Mouse (Mus musculus) left cerebral cortex, postnatal 14 days (tissue): ENCODE data around the gene Adamtsl4. TPM values are rescaled to one million over a fixed set of nuclear protein-coding genes. Genes with fewer than 3 reads are reported as not detected.
"Not testable (repeated sequence)": the region's sequence is repeated elsewhere in the genome, so short reads cannot be mapped to it uniquely, and the experiment has no call there.

Source experiments
- DNase-seq, 2 experiments: peaks; one replicate each; pipeline ENCODE4 v3.0.0; 2021 to 2022; ENCODE audit warnings: low spot score in 2 of 2, mixed read lengths in 1 of 2
- intact Hi-C: fragments of 180-260 bp; cut with DNase I; formaldehyde crosslinking; loops from one replicate; pipeline ENCODE4 v1.15.1; 2025
- total RNA-seq, 2 experiments: library from RNA; stranded (reverse); gene quantifications; 2 replicates each; pipeline ENCODE4 v1.2.3; 2021

Adamtsl4 gene
- total RNA-seq, 2 experiments from 2014 or later = 2.0 TPM

DNA sequence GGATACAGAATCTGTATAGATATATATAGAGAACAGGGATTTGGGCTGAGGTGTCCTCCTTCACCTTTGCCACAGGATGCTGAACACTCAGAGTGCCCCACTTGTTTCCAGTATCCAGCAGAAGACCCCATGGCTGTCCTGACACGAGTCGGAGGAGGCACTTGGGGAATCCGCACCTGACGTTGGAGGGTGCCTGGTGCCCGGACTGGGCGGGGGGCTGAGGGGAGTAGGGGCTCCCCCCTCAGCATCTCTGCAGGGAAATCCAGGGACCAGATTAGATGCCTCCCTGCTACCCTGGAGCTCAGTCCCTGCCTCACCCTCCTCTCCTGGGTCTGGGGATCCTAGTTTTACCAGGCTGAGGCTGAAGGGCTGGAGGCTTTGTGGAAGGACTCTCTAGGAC lies 7.0 kb downstream of the Adamtsl4 start:
- DNase-seq = no peak
- intact Hi-C loops = no loop called here

DNA sequence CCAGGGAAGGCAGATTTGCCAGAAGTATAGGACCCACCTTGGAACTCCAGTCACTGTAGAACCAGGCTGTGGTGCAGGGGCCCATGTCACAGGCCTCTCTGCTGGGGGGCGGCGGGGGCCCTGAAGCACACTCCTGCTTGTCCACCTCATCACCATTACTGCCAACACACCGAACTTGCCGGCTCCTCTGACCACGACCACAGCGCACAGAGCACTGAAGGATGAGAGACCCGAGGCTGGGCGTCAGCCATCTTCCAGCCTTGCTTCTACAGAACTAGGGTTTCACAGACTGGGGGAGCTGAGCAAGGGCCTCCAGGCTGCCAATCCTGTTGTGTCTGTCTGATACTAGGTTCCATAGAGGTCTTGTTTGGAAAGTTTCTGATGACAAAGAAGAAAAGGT lies 8.2 kb downstream of the Adamtsl4 start:
- intact Hi-C loops = no loop called here
- no peak for DNase-seq

DNA sequence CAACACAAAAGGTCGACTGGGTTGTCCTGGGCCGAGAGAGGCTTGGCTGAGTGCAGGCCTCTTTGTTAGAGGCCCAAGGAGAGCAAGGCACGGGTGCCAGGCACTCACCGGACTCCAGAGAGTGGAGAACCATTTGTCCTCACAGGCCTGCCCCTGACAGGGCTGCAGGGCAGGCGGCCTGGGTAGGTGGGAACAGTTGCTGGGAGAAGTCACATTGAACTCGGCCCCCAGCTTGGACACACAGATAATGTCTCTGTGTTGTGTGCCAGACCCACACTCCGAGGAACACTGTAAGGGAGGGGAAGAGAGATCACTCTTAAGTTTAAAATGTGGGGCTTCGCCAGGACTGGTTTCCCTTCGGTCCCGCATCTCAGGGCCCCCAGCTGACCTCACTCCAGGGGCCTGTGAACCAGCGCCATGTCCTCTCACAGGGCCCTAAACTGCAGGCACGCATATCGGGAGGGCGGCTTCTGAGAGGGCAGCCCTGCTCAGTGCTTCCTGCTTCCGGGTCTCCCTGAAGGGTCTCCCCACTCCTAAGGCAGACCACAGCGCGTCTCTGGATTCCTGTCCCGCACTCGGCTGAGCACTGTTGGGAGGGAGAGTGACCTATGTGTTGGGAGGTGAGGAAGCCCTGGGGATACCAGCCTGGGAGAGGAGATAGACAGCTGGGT lies 10.2 kb downstream of the Adamtsl4 start:
- DNase-seq = no peak
- intact Hi-C loops = no loop called here

- peak; percentile 37 to 46 for DNase-seq
Observed at GRCm38 (mm10) chr3:95676745-95677419, 10.8 kb downstream of the Adamtsl4 start.

GRCm38 (mm10) chr3:95675301-95676092 lies 12.2 kb downstream of the Adamtsl4 start:
- intact Hi-C loops = no loop called here
- DNase-seq = peak; percentile 60 to 71

More at GRCm38 (mm10) chr3:95676745-95677419, 10.8 kb downstream of the Adamtsl4 start:
- intact Hi-C loops = no loop called here

DNA sequence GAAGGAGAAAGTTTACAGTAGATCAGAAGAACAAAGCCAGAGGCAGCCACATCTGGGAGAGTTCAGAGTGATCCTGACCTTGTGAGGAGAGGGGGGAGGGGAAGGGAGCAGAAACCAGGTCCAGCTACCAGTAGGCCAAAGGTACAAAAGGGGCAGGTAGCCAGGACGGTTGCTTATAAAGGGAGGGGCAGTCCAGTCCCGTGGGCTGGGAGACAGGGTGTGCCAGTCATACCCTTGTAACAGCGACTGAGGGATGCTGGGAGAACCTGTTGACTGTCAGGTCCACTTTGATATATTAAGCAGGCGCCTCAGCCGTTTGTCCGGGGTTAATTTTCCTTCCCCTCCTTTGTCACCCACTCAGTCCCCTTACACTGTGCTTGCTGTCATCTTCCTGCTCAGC lies 12.9 kb downstream of the Adamtsl4 start:
- intact Hi-C loops = no loop called here
- DNase-seq = no peak

DNA sequence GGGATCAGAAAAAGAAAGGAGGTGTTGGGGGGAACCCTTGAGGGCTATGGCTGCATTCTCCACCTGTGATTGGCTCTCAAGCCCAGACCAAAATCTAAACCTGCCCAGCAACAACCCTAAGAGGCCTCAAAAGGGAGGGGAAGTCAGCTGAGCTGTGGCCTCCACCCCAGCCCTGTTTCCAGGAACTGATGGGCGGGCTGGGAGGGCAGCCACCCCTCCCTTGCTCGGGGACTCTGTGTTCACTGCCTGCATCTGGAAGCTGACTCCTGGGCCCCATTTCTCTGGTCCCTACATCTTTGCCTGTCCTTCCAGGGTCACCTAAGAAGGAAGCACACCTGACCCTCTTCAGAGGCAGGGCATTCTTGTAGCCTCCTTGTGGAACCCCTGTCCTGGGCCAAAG lies 13.5 kb downstream of the Adamtsl4 start:
- peak in 1 of 2 experiments; percentile 39 for DNase-seq
- intact Hi-C loops = no loop called here

- DNase-seq = no peak
- intact Hi-C loops = no loop called here
Observed at GRCm38 (mm10) chr3:95673707-95674211, 14.0 kb downstream of the Adamtsl4 start.

DNA sequence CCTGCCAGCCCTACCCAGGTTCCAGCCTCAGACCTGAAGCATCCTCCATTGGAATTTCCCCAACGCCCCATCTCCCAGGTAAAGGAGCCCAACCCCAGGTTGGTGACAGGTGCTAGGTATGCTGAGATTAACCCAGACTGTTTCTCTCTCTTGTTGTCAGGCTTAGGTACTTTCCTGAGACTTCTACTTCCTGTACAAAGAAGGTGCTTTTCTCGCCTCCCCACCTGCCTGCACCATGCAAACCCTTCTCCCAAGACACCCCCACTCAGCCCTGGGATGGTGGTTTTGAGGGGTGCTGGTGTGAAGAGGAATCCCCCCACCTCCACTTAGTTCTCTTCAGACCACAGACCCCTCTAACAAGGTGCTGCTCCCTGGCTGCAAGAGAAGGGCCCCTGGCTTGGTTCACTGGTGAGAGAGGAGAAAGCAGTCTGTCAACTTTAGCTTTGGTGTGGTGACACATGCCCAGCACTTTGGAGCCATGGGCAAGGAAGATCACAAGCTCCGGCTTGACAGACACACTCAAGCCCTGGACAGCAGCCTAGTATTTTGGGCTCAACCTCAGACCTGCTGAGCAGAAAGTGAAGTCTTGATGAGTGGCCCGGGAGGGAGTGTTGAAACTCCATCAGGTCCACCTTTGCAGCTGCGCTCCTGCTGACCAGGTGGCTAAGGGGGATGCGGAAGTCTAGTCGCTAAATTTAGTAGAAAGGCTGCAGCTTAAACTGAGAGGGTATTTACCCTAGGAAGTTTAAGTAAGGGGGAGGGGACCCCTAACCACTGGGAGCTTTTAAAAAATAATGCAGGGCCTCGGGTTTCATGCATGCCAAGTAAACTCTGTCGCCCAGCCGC lies 14.6 kb downstream of the Adamtsl4 start:
- intact Hi-C loops = no loop called here
- DNase-seq = no peak

DNA sequence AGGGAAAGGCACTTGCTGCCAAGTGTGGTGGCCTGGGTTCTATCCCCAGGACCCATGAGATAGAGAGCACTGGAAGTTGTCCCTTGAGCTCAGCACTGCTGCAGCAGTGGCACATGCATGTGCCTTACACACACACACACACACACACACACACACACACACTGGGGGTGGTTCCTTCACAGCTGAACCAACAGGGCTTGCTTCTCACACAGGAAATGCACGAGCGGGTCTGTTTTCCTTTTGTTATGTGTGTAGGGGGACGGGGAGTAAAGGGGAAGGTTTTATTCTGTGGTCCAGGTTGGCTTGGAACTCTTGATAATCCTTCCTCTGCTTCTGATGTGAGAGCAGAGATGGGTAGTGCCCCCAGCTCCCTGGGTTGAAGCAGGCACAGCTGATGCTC lies 15.3 kb downstream of the Adamtsl4 start:
- intact Hi-C loops = no loop called here
- DNase-seq = peak in 1 of 2 experiments; percentile 50

- intact Hi-C loops = no loop called here
Observed at GRCm38 (mm10) chr3:95671201-95671600, 16.5 kb downstream of the Adamtsl4 start.

GRCm38 (mm10) chr3:95670419-95670818 lies 17.3 kb downstream of the Adamtsl4 start:
- DNase-seq, intact Hi-C loops: not testable (repeated sequence)

More at GRCm38 (mm10) chr3:95671201-95671600, 16.5 kb downstream of the Adamtsl4 start:
- DNase-seq = no peak

DNA sequence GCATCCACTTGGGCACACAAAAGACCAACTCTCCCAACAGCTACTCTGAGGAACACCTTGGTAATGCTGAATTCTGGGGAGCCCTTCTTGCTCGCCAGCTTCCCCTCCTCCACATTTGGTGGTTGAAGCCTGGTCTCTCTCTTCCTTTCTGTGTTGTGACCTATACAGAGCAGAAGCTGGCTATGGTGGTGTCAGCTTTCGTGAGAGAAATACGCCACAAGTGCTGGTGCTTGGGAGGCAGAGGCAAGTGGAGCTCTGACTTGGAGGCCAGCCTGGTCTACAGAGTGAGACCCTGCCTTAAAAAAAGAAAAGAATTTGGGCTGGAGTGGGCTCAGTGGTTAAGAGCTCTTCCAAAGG lies 18.4 kb downstream of the Adamtsl4 start:
- intact Hi-C loops = no loop called here
- DNase-seq = no peak

DNA sequence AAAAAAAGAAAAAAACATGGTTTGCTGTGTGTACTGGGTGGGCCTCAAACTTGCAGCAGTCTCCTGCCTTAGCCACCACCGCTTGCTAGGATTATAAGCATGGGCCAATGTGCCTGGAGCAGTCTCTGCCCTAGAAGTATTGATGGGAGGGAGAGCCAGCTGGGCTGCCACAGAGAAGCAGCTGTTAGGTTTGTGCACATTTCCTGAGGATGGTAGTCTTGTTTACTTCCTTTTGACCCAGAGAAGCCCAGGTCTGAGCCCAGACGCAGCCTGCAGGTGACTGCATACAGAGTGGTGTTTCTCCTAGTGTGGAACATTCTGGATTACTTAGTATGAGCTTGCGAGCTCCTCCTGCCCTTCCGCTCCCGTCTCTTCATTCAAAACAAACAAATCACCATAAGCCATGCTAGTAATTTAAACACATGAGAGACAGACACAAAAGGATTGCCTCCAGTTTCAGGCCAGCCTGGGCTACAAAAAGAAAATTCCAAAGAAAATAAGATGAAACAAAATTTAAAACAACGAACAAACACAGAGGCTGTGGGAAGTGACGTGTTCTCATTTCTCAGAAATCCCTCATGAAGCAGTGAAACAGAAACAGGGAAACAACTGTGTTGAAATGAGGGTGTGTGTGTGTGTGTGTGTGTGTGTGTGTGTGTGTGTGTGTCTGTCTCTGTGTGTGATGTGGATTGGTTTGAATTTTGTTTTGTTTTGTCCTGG lies 19.0 kb downstream of the Adamtsl4 start:
- intact Hi-C loops = no loop called here
- no peak for DNase-seq

DNA sequence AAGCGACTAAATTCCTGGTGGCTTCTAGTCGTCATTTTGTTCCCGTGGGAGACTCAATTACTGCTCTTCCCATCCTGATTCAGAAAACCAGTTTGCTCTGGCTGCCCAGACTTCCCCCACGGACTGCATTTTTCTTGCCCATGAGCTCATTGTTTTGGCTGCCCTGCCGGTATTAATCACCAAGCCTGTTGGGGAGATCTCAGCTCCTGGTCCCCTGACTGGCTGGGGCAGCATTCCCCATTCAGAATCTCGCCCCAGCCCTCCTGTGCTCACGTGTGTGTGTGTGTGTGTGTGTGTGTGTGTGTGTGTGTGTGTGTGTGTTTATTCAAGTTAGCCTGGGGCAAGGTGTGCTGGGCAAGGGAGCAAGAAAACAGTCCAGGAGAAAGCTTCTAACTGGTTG lies 19.7 kb downstream of the Adamtsl4 start:
- DNase-seq = peak in 1 of 2 experiments; percentile 66
- intact Hi-C loops = no loop called here

- intact Hi-C loops = no loop called here
- no peak for DNase-seq
Observed at GRCm38 (mm10) chr3:95667521-95667920, 20.2 kb downstream of the Adamtsl4 start.

DNA sequence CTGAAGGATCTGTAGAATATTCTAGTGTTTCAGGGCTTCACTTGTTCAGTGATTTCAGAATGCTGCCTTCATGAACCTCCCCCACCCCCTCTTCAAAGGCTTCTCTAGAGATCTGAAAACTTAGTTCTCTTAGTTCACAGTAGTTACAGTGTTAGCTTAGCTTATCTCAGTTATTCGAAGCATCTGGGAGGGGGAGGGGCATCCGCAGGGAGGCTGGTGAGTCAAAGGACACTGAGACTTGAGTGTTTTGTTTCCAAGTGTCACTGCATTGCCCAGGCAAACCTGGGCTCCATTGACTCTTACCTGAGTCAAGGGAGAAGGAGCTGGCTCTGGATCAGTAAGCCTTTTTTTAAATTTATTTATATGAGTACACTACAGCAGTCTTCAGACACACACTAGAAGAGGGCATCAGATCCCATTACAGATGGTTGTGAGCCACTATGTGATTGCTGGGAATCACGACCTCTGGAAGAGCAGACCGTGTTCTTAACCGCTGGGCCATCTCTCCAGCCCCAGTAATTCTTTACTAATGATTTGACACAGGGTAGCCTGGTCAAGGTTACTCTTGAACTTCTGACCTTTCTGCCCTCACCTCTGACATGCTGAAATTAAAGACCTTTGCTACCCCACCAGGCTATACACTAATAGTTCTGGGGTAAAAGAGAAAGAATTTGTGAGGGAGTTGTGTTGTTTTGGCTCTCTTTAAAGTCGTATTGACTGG lies 21.4 kb downstream of the Adamtsl4 start:
- intact Hi-C loops = no loop called here
- no peak for DNase-seq

DNA sequence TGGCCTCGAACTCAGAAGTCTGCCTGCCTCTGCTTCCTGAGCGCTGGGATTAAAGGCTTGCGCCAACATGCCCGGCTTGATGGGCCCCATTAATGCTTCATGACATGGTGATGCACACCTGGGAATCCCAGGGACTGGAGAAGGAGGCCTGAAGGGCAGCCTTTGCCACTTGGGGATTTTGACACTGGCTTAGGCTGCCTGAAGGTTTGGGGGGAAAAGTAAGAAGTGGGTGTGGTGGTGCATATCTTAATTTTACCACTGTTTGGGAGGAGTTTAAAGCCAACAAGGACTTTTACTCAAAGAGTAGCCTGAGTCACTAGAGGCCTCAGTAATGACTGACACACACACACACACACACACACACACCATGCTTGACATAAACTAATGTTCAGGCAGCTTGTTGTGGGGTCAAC lies 22.8 kb downstream of the Adamtsl4 start:
- intact Hi-C loops = no loop called here
- no peak for DNase-seq
